Mouse (Mus musculus) erythroblast, embryonic 14.5 days (primary cell): ENCODE results near the gene Mindy4.

ENCODE experiments used
- GATA1 ChIP-seq: IDR thresholded peaks from 2 replicates; pipeline ENCODE4 v1.6.1; 2012; ENCODE audit warnings: low read length, inconsistent platforms, mixed read lengths
- TAL1 ChIP-seq: IDR thresholded peaks from 3 replicates; pipeline ENCODE4 v1.6.1; 2012; ENCODE audit warnings: low read length, inconsistent platforms, mixed read lengths

DNA sequence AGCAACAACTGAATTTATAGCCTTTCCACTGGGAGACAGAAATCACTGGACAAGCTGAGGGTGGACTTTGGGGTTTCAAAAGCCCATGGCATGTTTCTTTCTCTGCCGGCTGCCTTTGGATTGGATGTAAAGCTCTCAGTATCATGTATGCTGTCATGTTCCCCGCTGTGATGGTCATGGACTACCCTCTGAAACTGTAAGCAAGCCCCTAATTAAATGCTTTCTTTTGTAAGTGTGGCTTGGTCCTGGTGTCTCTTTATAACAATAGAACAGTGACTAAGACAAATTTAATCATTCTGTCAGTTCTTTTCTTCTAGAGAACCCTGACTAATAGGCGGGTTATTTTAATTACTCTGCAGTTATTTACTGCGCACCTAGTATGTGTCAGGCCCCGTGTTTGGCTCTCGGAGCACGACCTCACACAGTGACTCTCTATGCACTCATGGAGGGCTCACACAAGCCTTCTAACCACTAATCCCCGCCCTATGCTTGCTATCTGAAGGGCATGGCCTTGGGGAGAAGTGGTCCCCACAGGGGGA, 40.1 kb upstream of the Mindy4 start:
- TF ChIP-seq TAL1 (no peak), GATA1 (no peak)
